ENCODE assay signal across 11 mouse cellular contexts in genomic region chr9:31684099-31684811, GRCm38 (mm10).
DNase-seq lines count a peak whose midpoint lies in the region; ATAC-seq and TF ChIP-seq lines count a peak whose summit lies in the region.
"Had no signal": no experiment of that assay in that cellular context is flagged by ENCODE, and none has a peak within 500 bp of the region (broad histone marks: within the 10 kb centered on the region; RNA-seq: fewer than 3 reads in every experiment).

No protein-coding gene starts in this region.

- DNase-seq in cerebellum, postnatal 14 days: peak; percentile 4 to 6
- DNase-seq in cerebellum, adult 8-10 months: no peak
- DNase-seq in lung, adult 2 months: no peak
- peak; percentile 33 for DNase-seq in kidney, postnatal 0 days (ENCODE audit: low spot score)
- no peak for DNase-seq in left cerebral cortex, postnatal 36 days (ENCODE audit: low spot score in 2 of 2)
- no peak for DNase-seq in adrenal gland, postnatal 36 days
- DNase-seq: adrenal gland, postnatal 25 days; cerebellum, postnatal 25 days had no signal

- TF ChIP-seq POLR2A in lung, adult 2 months (IDR thresholded peaks at IDR 0.05; ENCODE audit: borderline replicate concordance, extremely low read depth, low read depth, low read length): no peak

- no peak overlapping the region for H3K4me3 ChIP-seq in lung, embryonic 15.5 days
- H3K4me3 ChIP-seq in lung, adult 2 months (replicated peaks; ENCODE audit: extremely low read depth, low read depth, low read length): no peak overlapping the region
- no peak overlapping the region for H3K4me3 ChIP-seq in kidney, postnatal 0 days (replicated peaks; ENCODE audit: low read depth, low read length)
- no peak overlapping the region for H3K4me3 ChIP-seq in neural tube, embryonic 14.5 days (ENCODE audit: low read depth, low read length)
- H3K4me3 ChIP-seq: megakaryocyte, embryonic 14.5 days had no signal

- H3K36me3 ChIP-seq in lung, embryonic 15.5 days: no peaks in the 10 kb centered on the region
- H3K36me3 ChIP-seq in kidney, postnatal 0 days (ENCODE audit: insufficient read depth, low read length): no peaks in the 10 kb centered on the region
- no peaks in the 10 kb centered on the region for H3K36me3 ChIP-seq in neural tube, embryonic 14.5 days (ENCODE audit: control insufficient read depth, insufficient read depth, low read length)

- H3K9ac ChIP-seq in lung, embryonic 15.5 days: no peak overlapping the region
- H3K9ac ChIP-seq in kidney, postnatal 0 days (ENCODE audit: low read depth, low read length): no peak overlapping the region
- H3K9ac ChIP-seq in neural tube, embryonic 14.5 days (replicated peaks; ENCODE audit: low read depth, low read length): no peak overlapping the region

- peaks cover 31% of the 10 kb centered on the region for H3K4me1 ChIP-seq in lung, embryonic 15.5 days
- peaks cover 11% of the 10 kb centered on the region for H3K4me1 ChIP-seq in lung, adult 2 months (ENCODE audit: control insufficient read depth, insufficient read depth, low read length)
- H3K4me1 ChIP-seq in kidney, postnatal 0 days (replicated peaks; ENCODE audit: insufficient read depth, low read length): peaks cover 29% of the 10 kb centered on the region
- peaks cover 14% of the 10 kb centered on the region; the same call in 1 of the 2 replicates for H3K4me1 ChIP-seq in neural tube, embryonic 14.5 days (ENCODE audit: control insufficient read depth, insufficient read depth, low read length)
- H3K4me1 ChIP-seq: megakaryocyte, embryonic 14.5 days had no signal

- H3K4me2 ChIP-seq in lung, embryonic 15.5 days: 0 out of 2 replicates have a peak overlapping the region, but pooled peaks have one; percentile 10
- H3K4me2 ChIP-seq in kidney, postnatal 0 days (ENCODE audit: low read length): no peak overlapping the region
- 0 out of 2 replicates have a peak overlapping the region, but pooled peaks have one; percentile 6 for H3K4me2 ChIP-seq in neural tube, embryonic 14.5 days (ENCODE audit: low read depth, low read length)

- intact Hi-C loops in left cerebral cortex, postnatal 36 days (cut with DNase I): no loop called here

- H3K9me3 ChIP-seq in lung, embryonic 15.5 days: no peaks in the 10 kb centered on the region
- H3K9me3 ChIP-seq in kidney, postnatal 0 days (replicated peaks; ENCODE audit: low read length): no peaks in the 10 kb centered on the region
- no peaks in the 10 kb centered on the region for H3K9me3 ChIP-seq in neural tube, embryonic 14.5 days (ENCODE audit: control insufficient read depth, low read length)
- H3K9me3 ChIP-seq: megakaryocyte, embryonic 14.5 days had no signal

- H3K27ac ChIP-seq in lung, embryonic 15.5 days: no peak overlapping the region
- 0 out of 2 replicates have a peak overlapping the region, but pooled peaks have one; percentile 25 for H3K27ac ChIP-seq in kidney, postnatal 0 days
- no peak overlapping the region for H3K27ac ChIP-seq in neural tube, embryonic 14.5 days (ENCODE audit: low read depth, low read length)

- 24% methylated on average over 18 of the region's 18 CpGs for WGBS in lung, embryonic 15.5 days
- 37% methylated on average over 18 of the region's 18 CpGs for WGBS in lung, adult 2 months
- WGBS in kidney, postnatal 0 days: 27% methylated on average over 17 of the region's 18 CpGs
- 29% methylated on average over 15 of the region's 18 CpGs for whole genome bisulfite sequencing in neural tube, embryonic 14.5 days

- no peak for TF ChIP-seq CTCF in lung, adult 2 months (IDR thresholded peaks at IDR 0.05; ENCODE audit: insufficient read depth, low read length)
- no peak for TF ChIP-seq CTCF in kidney, postnatal 0 days (IDR thresholded peaks at IDR 0.05; ENCODE audit: low read depth)

- ATAC-seq in lung, embryonic 15.5 days (ENCODE audit: borderline replicate concordance, extremely low read depth, low FRiP score, low TSS enrichment): peak; percentile 53; the same call in 1 of the 2 replicates
- ATAC-seq in kidney, postnatal 0 days (replicated peaks; ENCODE audit: low FRiP score, low read depth): 0 out of 2 replicates have a peak, but pooled peaks have one; percentile 1
- ATAC-seq in neural tube, embryonic 14.5 days (ENCODE audit: low read depth): peak; percentile 41; the same call in 1 of the 2 replicates

- H3K27me3 ChIP-seq in lung, embryonic 15.5 days: no peaks in the 10 kb centered on the region
- no peaks in the 10 kb centered on the region for H3K27me3 ChIP-seq in kidney, postnatal 0 days (ENCODE audit: insufficient read depth, low read length)
- no peaks in the 10 kb centered on the region for H3K27me3 ChIP-seq in neural tube, embryonic 14.5 days (ENCODE audit: control insufficient read depth, insufficient read depth, low read length)

Comparison
In these comparisons a context has a peak if more than half of its experiments do, and no peak if none do; other contexts are left out.
1. DNase-seq: peak in cerebellum, postnatal 14 days (2 of 2) and kidney, postnatal 0 days (single experiment); none in cerebellum, adult 8-10 months (single experiment), lung, adult 2 months (single experiment), left cerebral cortex, postnatal 36 days (0 of 2) and adrenal gland, postnatal 36 days (0 of 2).
2. ATAC-seq: peak in every context shown above with its lines; median percentile 53 in lung, embryonic 15.5 days; 41 in neural tube, embryonic 14.5 days; 1 in kidney, postnatal 0 days.